Mouse (Mus musculus) hindbrain, embryonic 10.5 days (tissue): Measurements from ENCODE around the gene Epn3. TPM values are rescaled to one million over a fixed set of nuclear protein-coding genes. Genes with fewer than 3 reads are reported as not detected.
A peak's percentile ranks its signal among the peaks of the same experiment; 100 is the strongest.

ENCODE experiments used
- DNase-seq: peaks from one replicate; pipeline ENCODE4 v3.0.0-alpha.2; 2017; ENCODE audit warnings: low spot score
- H3K27ac ChIP-seq: fragments of 300-500 bp; sonication (generic); 2 replicates; pipeline ENCODE4 v1.5.1; 2016; ENCODE audit warnings: mild to moderate bottlenecking, moderate library complexity
- H3K27me3 ChIP-seq: fragments of 300-500 bp; sonication (generic); 2 replicates; pipeline ENCODE4 v1.6.1; 2016; ENCODE audit warnings: mild to moderate bottlenecking; ENCODE audit not compliant: poor library complexity, insufficient read depth, severe bottlenecking
- H3K36me3 ChIP-seq: fragments of 300-500 bp; sonication (generic); 2 replicates; pipeline ENCODE4 v1.6.1; 2016; ENCODE audit warnings: mild to moderate bottlenecking, moderate library complexity
- H3K4me1 ChIP-seq: fragments of 300-500 bp; sonication (generic); replicated peaks from 2 replicates; pipeline ENCODE4 v1.6.1; 2016; ENCODE audit warnings: mild to moderate bottlenecking
- H3K4me3 ChIP-seq: fragments of 300-500 bp; sonication (generic); 2 replicates; pipeline ENCODE4 v1.5.1; 2016; ENCODE audit warnings: mild to moderate bottlenecking, moderate library complexity
- H3K9me3 ChIP-seq: fragments of 300-500 bp; sonication (generic); 2 replicates; pipeline ENCODE4 v1.6.1; 2016; ENCODE audit warnings: mild to moderate bottlenecking, moderate library complexity
- WGBS: fragments of 180-500 bp; shearing (Covaris S2); methylation state at CpG from one replicate; pipeline ENCODE4 v1.1.7; 2016; 5-methylcytosine and 5-hydroxymethylcytosine counted together
- polyA plus RNA-seq: library from polyadenylated mRNA; unstranded; fragments of >200 nt; fragmentation: Nextera tagmentation; extraction: Ambion mirVana; gene quantifications from 2 replicates; pipeline ENCODE4 v1.2.1, GENCODE M21; 2016

The Epn3 gene
- 1.7 and 1.9 TPM in 2 replicates for polyA plus RNA-seq

- WGBS: 0% methylated on average over 26 of the region's 26 CpGs
- peaks cover 72% of the 10 kb centered on the region for H3K27me3 ChIP-seq
- DNase-seq: peak; percentile 58
- H3K27ac ChIP-seq: peak within 1 kb of the TSS; percentile 78
- no peaks in the 10 kb centered on the region for H3K9me3 ChIP-seq
- no peaks in the 10 kb centered on the region for H3K36me3 ChIP-seq
- H3K4me3 ChIP-seq: peak within 1 kb of the TSS; percentile 45
- H3K4me1 ChIP-seq: peaks cover 41% of the 10 kb centered on the region
Observed at GRCm38 (mm10) chr11:94499661-94500152, at the start of gene Epn3. Epn3 (minus strand) TSS chr11:94499974.

- WGBS: 4% methylated on average over 49 of the region's 49 CpGs
- peak within 1 kb of the TSS; percentile 93 for H3K27ac ChIP-seq
Observed at GRCm38 (mm10) chr11:94548888-94549690, 49.3 kb upstream of the Epn3 start, which contains the start of gene Rsad1. Rsad1 (minus strand) TSS chr11:94549255.

GRCm38 (mm10) chr11:94548041-94548784, 48.4 kb upstream of the Epn3 start:
- H3K4me3 ChIP-seq: peak overlapping the region; percentile 65
- WGBS: 14% methylated on average over 24 of the region's 24 CpGs

More at GRCm38 (mm10) chr11:94548888-94549690, 49.3 kb upstream of the Epn3 start, which contains the start of gene Rsad1:
- Histone ChIP-seq H3K27me3 (peaks cover 4% of the 10 kb centered on the region; the same call in 1 of the 2 replicates), H3K36me3 (no peaks in the 10 kb centered on the region), H3K4me1 (peaks cover 24% of the 10 kb centered on the region), H3K4me3 (peak within 1 kb of the TSS; percentile 65), H3K9me3 (0 out of 2 replicates have a peak, but pooled peaks cover 4% of the 10 kb centered on the region)
- DNase-seq: peak; percentile 93

GRCm38 (mm10) chr11:94547271-94547670, 47.5 kb upstream of the Epn3 start:
- WGBS: 93% methylated on average over 6 of the region's 6 CpGs
- Histone ChIP-seq H3K27ac (no peak overlapping the region), H3K4me3 (no peak overlapping the region), H3K4me1 (peaks cover 25% of the 10 kb centered on the region), H3K36me3 (peaks cover 13% of the 10 kb centered on the region; the same call in 1 of the 2 replicates), H3K9me3 (0 out of 2 replicates have a peak, but pooled peaks cover 4% of the 10 kb centered on the region), H3K27me3 (peaks cover 4% of the 10 kb centered on the region; the same call in 1 of the 2 replicates)
- no peak for DNase-seq

More at GRCm38 (mm10) chr11:94548041-94548784, 48.4 kb upstream of the Epn3 start:
- peak overlapping the region; percentile 93 for H3K27ac ChIP-seq
- 0 out of 2 replicates have a peak, but pooled peaks cover 4% of the 10 kb centered on the region for H3K9me3 ChIP-seq
- peak; percentile 30 for DNase-seq
- H3K36me3 ChIP-seq: 0 out of 2 replicates have a peak, but pooled peaks cover 4% of the 10 kb centered on the region
- peaks cover 25% of the 10 kb centered on the region for H3K4me1 ChIP-seq
- H3K27me3 ChIP-seq: peaks cover 4% of the 10 kb centered on the region; the same call in 1 of the 2 replicates

- no peak overlapping the region for H3K27ac ChIP-seq
- 95% methylated on average over 5 of the region's 5 CpGs for WGBS
- H3K4me3 ChIP-seq: no peak overlapping the region
- peaks cover 15% of the 10 kb centered on the region; the same call in 1 of the 2 replicates for H3K36me3 ChIP-seq
- DNase-seq: no peak
- H3K27me3 ChIP-seq: peaks cover 4% of the 10 kb centered on the region; the same call in 1 of the 2 replicates
- 0 out of 2 replicates have a peak, but pooled peaks cover 1% of the 10 kb centered on the region for H3K9me3 ChIP-seq
- H3K4me1 ChIP-seq: peaks cover 25% of the 10 kb centered on the region
Observed at GRCm38 (mm10) chr11:94546381-94546780, 46.6 kb upstream of the Epn3 start.

- H3K36me3 ChIP-seq: peaks cover 15% of the 10 kb centered on the region; the same call in 1 of the 2 replicates
- peaks cover 25% of the 10 kb centered on the region for H3K4me1 ChIP-seq
- DNase-seq: no peak
- H3K4me3 ChIP-seq: peak overlapping the region; percentile 28
- peaks cover 4% of the 10 kb centered on the region; the same call in 1 of the 2 replicates for H3K27me3 ChIP-seq
- WGBS: 55% methylated on average over 18 of the region's 18 CpGs
- H3K27ac ChIP-seq: peak overlapping the region; percentile 50
- no peaks in the 10 kb centered on the region for H3K9me3 ChIP-seq
Observed at GRCm38 (mm10) chr11:94544422-94544821, 44.6 kb upstream of the Epn3 start.

- 0 out of 2 replicates have a peak overlapping the region, but pooled peaks have one; percentile 50 for H3K27ac ChIP-seq
- peaks cover 4% of the 10 kb centered on the region; the same call in 1 of the 2 replicates for H3K27me3 ChIP-seq
- H3K4me3 ChIP-seq: peak overlapping the region; percentile 28; the same call in 1 of the 2 replicates
- H3K36me3 ChIP-seq: peaks cover 15% of the 10 kb centered on the region; the same call in 1 of the 2 replicates
- H3K4me1 ChIP-seq: peaks cover 21% of the 10 kb centered on the region
- peak; percentile 72 for DNase-seq
- 44% methylated on average over 9 of the region's 9 CpGs for WGBS
- no peaks in the 10 kb centered on the region for H3K9me3 ChIP-seq
Observed at GRCm38 (mm10) chr11:94543932-94544331, 44.2 kb upstream of the Epn3 start.

- DNase-seq: no peak
- H3K27me3 ChIP-seq: peaks cover 4% of the 10 kb centered on the region; the same call in 1 of the 2 replicates
- H3K9me3 ChIP-seq: no peaks in the 10 kb centered on the region
- peaks cover 15% of the 10 kb centered on the region; the same call in 1 of the 2 replicates for H3K36me3 ChIP-seq
- H3K4me1 ChIP-seq: peaks cover 18% of the 10 kb centered on the region
- no peak overlapping the region for H3K4me3 ChIP-seq
- WGBS: 81% methylated on average over 12 of the region's 12 CpGs
- H3K27ac ChIP-seq: no peak overlapping the region
Observed at GRCm38 (mm10) chr11:94543344-94543743, 43.6 kb upstream of the Epn3 start.

- peaks cover 15% of the 10 kb centered on the region; the same call in 1 of the 2 replicates for H3K36me3 ChIP-seq
Observed at GRCm38 (mm10) chr11:94542400-94542799, 42.6 kb upstream of the Epn3 start.

GRCm38 (mm10) chr11:94539761-94540160, 40.0 kb upstream of the Epn3 start:
- H3K4me1 ChIP-seq: peaks cover 11% of the 10 kb centered on the region
- H3K27me3 ChIP-seq: no peaks in the 10 kb centered on the region; the same call in 1 of the 2 replicates
- WGBS: 80% methylated on average over 7 of the region's 7 CpGs
- DNase-seq: no peak
- H3K27ac ChIP-seq: no peak overlapping the region
- H3K36me3 ChIP-seq: peaks cover 15% of the 10 kb centered on the region; the same call in 1 of the 2 replicates
- no peak overlapping the region for H3K4me3 ChIP-seq
- H3K9me3 ChIP-seq: no peaks in the 10 kb centered on the region

More at GRCm38 (mm10) chr11:94542400-94542799, 42.6 kb upstream of the Epn3 start:
- Histone ChIP-seq H3K4me3 (no peak overlapping the region), H3K27me3 (no peaks in the 10 kb centered on the region; the same call in 1 of the 2 replicates), H3K9me3 (no peaks in the 10 kb centered on the region), H3K4me1 (peaks cover 13% of the 10 kb centered on the region), H3K27ac (no peak overlapping the region)
- WGBS: 84% methylated on average over 4 of the region's 4 CpGs
- no peak for DNase-seq

GRCm38 (mm10) chr11:94538733-94539292, 39.0 kb upstream of the Epn3 start:
- Histone ChIP-seq H3K27me3 (no peaks in the 10 kb centered on the region; the same call in 1 of the 2 replicates), H3K9me3 (no peaks in the 10 kb centered on the region), H3K4me1 (peaks cover 4% of the 10 kb centered on the region; the same call in 1 of the 2 replicates), H3K36me3 (peaks cover 15% of the 10 kb centered on the region; the same call in 1 of the 2 replicates), H3K4me3 (no peak overlapping the region), H3K27ac (no peak overlapping the region)
- 62% methylated on average over 8 of the region's 8 CpGs for WGBS
- no peak for DNase-seq
